Mouse (Mus musculus) gastrocnemius, adult 2 months (tissue): Measurements from ENCODE around the gene Ppp2r2c. TPM values are rescaled to one million over a fixed set of nuclear protein-coding genes. Genes with fewer than 3 reads are reported as not detected.

Experiments
- DNase-seq: peaks from one replicate; pipeline ENCODE4 v3.0.0; 2022
- H3K27ac ChIP-seq: fragments of 200-600 bp; 2 replicates; pipeline ENCODE4 v1.8.1; 2022; ENCODE audit warnings: mild to moderate bottlenecking
- H3K4me3 ChIP-seq: fragments of 200-600 bp; 2 replicates; pipeline ENCODE4 v1.8.1; 2022; ENCODE audit warnings: mild to moderate bottlenecking, moderate library complexity
- CTCF ChIP-seq: fragments of 200-600 bp; IDR thresholded peaks from 2 replicates; pipeline ENCODE4 v1.8.1; 2022; ENCODE audit warnings: antibody characterized with exemption, mild to moderate bottlenecking, moderate library complexity
- intact Hi-C: fragments of 180-260 bp; cut with DNase I; formaldehyde crosslinking; loops from one replicate; pipeline ENCODE4 v1.15.1; 2025
- total RNA-seq, 2 experiments: library from RNA; stranded (reverse); gene quantifications; 2 replicates each; pipeline ENCODE4 v1.2.3; 2021

The Ppp2r2c gene
- total RNA-seq, 2 experiments from 2014 or later, result 0.17 to 0.18 TPM

DNA sequence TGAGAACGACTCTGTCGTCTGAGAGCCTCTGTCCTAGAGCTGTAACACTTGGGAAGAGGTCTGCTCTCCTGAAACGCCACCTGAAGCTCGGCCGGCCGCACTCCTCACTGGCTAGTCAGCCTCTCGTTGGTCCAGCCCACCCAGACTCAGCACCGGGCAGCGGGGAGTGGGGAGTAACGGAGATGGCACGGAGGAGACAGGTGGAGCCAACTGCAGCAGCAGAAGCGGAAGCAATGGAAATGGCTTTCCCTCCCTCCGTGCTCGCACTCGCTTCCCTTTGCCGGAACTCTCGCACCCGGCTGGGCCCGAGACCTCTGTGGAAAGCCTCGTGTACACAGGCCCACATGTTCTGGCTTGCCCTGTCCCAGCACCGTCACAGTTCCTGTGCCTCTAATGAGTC, 41.2 kb downstream of the Ppp2r2c start:
- H3K4me3 ChIP-seq, result no peak overlapping the region
- no peak for TF ChIP-seq CTCF
- intact Hi-C loops, result no loop called here
- no peak for DNase-seq
- H3K27ac ChIP-seq, result no peak overlapping the region

DNA sequence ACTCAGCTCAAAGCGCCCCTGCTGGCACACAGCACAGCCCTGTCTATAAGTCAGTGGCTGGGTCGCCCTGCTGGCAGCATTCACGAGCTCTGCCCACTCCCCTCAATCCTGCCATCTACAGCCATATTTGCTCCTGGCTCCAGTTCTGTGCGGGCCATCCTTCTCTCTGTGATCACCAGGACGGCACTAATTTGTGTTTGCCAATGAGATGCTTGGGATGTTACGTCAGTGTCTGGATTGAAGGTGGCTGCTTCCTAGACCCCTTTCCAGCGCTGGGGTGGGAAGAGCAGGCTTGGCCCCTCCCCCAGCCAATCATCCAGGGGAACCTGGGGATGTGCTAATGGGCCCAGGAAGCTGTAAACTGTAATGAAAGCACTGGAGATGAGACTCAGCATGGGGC, 42.7 kb downstream of the Ppp2r2c start:
- Histone ChIP-seq H3K27ac (no peak overlapping the region), H3K4me3 (no peak overlapping the region)
- intact Hi-C loops, result no loop called here
- TF ChIP-seq CTCF, result no peak
- no peak for DNase-seq

DNA sequence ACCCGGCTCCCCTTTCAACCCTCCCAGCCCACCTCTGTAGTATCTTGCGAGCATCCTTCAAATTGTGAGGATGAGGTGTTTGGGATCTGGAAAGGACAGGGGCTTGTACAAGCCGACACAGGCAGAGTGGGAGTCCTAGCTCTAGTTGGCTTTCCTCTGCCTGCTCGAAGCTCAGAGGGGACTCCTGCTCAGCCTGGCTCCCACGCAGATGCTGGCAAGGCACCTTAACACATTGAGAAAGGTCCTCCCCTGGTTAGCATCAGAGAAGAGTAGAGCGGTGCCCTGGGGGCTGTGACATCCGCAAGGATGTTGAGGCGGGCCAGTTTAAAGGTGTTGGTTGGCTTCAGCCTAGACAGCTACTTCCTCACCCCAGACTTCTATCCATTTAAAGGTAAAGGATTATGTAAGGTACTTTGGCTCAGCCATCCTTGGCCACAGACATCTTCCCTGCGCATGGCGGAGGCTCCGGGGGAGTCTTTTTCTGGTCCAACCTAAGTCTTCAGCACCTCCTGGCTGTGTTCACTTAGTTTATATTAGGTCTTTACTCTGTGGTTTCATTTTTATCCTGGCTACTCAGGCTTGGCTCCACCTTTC, 43.5 kb downstream of the Ppp2r2c start:
- no peak overlapping the region for H3K4me3 ChIP-seq
- no peak overlapping the region for H3K27ac ChIP-seq
- TF ChIP-seq CTCF, result no peak
- intact Hi-C loops, result no loop called here
- DNase-seq, result no peak

DNA sequence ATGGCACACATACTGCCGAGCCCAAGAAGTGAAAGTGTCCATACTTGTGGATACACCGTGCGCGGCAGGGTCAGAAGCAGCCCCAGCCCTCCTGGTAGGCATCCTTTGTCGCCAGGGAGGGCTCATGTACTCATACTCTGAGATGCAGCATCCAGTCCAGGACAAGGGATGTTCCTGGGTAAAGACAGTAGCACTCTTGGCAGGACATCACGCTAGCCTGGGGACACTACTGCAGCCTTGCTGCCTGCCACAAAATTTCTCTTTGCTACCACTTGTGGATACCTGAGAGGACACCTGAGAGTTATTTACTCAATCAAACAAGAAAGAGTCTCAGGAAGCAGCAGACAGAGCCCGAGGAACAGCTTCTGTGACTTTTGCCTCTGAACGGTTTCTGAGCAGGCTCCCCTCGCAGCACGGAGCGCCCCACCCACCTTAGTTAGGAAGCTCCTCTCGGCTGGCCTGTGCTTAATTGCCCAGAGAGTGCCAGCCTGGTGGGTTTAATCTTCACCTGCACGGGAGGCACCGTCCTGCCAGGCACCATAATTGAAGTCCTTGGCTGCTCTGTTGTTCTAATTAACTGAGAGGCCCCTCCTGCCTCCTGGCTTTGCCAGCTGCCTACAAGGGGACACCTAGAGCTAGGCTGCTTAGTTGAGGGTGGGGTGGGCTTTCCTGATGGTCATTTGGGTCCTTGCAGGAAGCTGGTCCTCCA, 44.4 kb downstream of the Ppp2r2c start:
- Histone ChIP-seq H3K4me3 (no peak overlapping the region), H3K27ac (no peak overlapping the region)
- intact Hi-C loops, result no loop called here
- DNase-seq, result no peak
- TF ChIP-seq CTCF, result no peak

DNA sequence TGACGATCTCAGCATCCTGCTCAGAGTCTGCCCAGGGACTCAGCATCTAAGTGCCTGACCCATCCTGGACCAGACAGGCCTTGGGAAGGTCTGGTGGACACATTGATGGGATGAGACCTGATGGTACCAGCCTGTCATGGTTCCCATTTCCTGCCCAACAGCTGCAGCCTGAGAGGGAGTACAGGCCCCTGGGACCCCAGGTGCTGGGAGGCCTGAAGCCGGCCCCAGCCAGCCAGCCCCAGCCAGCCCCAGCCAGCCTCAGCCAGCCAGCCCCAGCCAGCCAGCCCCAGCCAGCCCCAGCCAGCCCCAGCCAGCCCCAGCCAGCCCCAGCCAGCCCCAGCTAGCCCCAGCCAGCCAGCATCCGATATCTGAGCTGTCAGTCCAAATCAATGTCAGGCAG, 46.9 kb downstream of the Ppp2r2c start:
- no peak for DNase-seq

DNA sequence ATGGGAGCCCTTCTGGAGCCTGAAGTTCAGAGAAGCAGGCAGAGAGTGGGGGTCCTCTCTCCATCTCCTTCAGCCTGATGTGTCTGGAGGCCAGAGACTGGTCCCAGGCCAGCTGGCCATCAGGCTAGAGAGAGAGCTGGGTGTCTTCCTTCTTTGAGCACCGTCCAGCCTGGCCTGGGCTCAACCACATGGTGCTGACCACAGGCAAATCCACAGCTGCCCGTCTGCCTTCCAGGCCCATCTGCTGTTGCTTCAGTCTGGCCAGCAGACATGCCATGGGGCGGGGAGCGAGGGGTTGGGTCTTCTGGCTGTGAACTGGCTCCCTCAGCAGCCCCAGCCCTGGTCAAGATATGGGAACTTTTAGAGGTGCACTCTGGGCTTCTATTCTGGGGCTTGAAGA, 48.3 kb downstream of the Ppp2r2c start:
- TF ChIP-seq CTCF, result no peak
- H3K4me3 ChIP-seq, result no peak overlapping the region
- intact Hi-C loops, result no loop called here
- H3K27ac ChIP-seq, result no peak overlapping the region
- DNase-seq, result peak; percentile 34

More for the DNA sequence above, 46.9 kb downstream of the Ppp2r2c start:
- TF ChIP-seq CTCF, result no peak
- H3K4me3 ChIP-seq, result no peak overlapping the region
- H3K27ac ChIP-seq, result no peak overlapping the region
- intact Hi-C loops, result no loop called here

DNA sequence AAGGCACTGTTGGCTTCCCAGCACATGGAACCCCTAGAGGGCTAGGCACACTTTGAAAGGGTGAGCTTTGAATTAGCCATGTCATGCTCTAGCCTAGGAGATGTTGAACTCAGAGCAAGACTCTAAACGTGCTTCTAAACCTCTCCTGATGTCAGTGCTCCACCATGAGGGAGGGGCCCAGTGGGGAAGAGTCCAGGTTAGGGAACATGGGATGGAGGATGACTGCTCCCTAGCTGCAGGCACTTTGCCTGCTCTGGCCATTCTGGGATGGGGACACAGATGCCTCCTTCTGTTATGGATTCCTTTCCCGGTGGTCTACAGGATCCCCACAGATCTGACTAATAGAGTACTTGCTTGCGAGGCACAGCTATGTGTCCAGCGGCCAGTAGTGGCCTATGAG, 48.9 kb downstream of the Ppp2r2c start:
- intact Hi-C loops, result no loop called here
- no peak for TF ChIP-seq CTCF
- no peak for DNase-seq
- no peak overlapping the region for H3K27ac ChIP-seq
- H3K4me3 ChIP-seq, result no peak overlapping the region

DNA sequence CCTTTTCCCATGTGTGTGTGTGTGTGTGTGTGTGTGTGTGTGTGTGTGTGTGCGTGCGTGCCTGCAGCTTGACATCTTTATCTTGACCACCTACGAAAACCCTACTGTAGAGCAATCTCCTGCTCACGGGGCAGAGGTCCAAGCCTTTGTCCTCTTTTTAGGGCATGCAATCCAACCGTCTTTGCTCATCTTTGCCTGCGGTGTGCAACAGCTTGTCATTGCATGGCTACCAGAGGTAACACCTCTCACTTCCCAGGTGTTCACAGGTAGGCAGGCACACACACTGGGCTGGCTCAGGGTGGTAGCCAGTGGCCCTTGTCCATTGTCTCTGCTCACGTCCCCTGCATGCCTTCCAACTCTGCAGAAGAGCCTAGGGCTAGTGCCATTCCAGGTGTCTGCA, 49.7 kb downstream of the Ppp2r2c start:
- no peak for DNase-seq
- intact Hi-C loops, result no loop called here
- no peak overlapping the region for H3K27ac ChIP-seq
- H3K4me3 ChIP-seq, result no peak overlapping the region
- TF ChIP-seq CTCF, result no peak

DNA sequence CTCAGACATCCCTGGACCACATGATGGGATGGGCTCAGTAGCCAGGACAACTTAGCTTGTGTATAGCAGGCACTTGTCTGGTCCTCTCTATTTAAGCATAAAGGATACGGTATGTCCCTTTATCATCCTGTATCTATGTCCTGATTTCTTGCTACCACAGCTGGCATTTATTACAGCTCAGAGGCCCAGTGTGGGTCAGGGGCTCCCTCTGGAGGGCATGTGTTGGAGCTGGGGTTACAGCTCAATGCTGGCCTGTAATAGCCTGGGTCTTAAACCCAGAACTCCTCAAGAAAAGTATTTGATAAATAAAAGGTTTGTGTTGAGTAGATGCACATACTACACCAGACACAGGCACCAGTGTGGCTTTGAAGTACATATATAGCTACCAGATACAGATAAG, 51.8 kb downstream of the Ppp2r2c start:
- intact Hi-C loops, result no loop called here
- Histone ChIP-seq H3K27ac (no peak overlapping the region), H3K4me3 (no peak overlapping the region)
- TF ChIP-seq CTCF, result peak; percentile 51
- DNase-seq, result no peak

DNA sequence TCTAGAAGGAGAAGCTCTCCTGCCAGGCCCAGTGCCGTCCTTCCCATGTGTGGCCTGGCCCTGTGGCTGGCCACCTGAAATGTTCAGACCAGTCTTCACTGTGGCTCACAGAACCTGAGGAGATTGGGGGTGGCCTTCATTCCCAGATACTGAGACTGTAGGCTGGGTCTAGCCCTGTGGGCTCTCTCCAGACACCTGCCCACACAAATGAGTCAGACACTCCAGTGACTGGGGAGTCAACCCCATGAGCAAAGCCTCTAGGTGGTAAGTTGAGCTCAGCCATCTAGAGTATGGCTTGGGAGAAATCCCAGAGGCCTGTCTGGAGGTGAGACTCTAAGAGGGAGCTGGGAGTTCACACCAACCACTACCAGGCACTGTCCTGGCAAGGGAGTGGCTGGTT, 53.6 kb downstream of the Ppp2r2c start:
- no peak for DNase-seq
- H3K4me3 ChIP-seq, result no peak overlapping the region
- intact Hi-C loops, result no loop called here
- TF ChIP-seq CTCF, result no peak
- no peak overlapping the region for H3K27ac ChIP-seq

DNA sequence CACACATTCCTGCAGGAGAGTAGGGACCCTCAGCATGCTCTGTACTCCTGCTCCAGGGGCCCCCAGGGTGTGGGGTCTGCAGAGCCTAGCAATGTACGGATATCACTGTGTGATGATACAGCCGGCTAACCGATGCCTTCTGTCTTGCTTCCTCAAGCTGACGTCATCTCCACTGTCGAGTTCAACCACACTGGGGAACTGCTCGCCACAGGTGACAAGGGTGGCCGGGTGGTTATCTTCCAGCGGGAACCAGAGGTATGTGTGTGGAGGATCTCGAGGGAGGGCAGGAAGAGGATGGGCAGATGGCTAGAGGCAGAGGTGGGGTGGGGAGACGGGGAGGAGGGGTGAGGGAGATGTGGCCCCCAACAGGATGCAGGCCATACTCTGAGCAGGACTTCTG, 54.5 kb downstream of the Ppp2r2c start:
- DNase-seq, result no peak
- Histone ChIP-seq H3K4me3 (no peak overlapping the region), H3K27ac (no peak overlapping the region)
- no peak for TF ChIP-seq CTCF
- intact Hi-C loops, result no loop called here

DNA sequence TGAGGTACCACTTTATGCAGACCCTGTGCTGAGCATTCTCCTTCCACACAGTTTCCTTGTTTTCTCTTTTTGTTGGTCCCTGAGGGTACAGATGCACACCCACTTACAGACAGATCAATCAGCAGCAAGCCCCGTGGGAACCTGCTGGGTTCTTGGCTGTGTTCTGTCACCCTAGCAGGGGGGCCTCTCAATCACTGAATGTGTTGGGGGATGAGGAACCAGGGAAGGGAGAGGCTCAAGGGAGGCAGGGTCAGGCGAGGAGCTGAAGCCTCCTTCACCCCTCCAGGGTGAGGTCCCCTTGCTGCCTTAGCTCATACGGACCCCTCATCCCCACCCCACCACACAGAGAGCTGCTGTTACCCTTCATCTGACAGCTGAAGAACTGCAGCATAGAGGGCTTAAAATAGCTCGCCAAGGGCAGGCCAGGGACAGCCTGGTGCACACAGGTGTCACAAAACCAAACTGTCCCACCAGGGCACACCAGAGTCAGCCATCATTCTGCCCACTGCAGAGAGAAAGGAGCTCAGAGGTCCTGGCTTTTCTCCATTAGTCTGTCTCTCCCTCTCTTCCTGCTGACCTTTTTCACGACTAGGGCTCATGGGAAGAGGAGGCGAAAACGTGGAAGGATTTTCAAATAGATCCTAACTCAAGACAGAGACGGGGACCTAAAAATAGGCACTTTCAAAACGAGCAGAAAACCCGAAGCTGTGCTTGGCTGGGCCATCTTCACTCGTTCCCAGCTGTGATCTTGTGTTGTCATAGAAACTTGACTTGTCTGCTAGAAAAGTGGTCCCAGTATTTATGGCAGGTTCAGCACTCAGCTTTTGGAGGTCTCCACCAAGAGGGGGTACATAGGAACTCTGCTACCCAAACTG, 55.8 kb downstream of the Ppp2r2c start:
- Histone ChIP-seq H3K4me3 (no peak overlapping the region), H3K27ac (peak overlapping the region; percentile 54)
- intact Hi-C loops, result no loop called here
- TF ChIP-seq CTCF, result no peak
- no peak for DNase-seq

DNA sequence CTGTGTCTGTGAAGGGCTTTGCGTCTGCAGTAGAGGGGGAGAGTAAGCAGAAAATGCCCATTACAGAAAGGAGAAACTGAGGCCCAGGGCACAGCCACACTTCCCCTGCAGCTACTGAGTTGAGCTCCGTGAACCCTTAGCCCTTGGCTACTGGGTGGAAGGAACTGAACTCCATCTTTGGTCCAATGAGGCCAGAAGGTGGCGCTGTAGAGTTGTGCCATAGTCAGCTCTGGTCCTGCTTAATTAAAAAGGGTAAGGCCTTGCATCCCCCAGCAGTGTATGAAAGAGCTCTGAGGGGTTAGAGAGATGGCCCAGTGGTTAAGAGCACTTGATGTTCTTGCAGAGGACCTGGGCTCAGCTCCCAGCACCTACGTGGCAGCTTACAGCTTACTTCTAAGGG, 60.4 kb downstream of the Ppp2r2c start:
- TF ChIP-seq CTCF, result peak; percentile 30
- no peak for DNase-seq
- H3K4me3 ChIP-seq, result no peak overlapping the region
- H3K27ac ChIP-seq, result no peak overlapping the region
- intact Hi-C loops, result no loop called here
